Mouse (Mus musculus): ENCODE measurements at regions not wholly inside any gene's neighbourhood (a gene's known extent, or its start where the extent isn't known, plus 50 kb on each side); places are given as distances from the start of the nearest gene placed in this dataset.

- Histone ChIP-seq H3K4me3 (ENCODE audit: low read depth, low read length) (no peak overlapping the region), H3K27me3 (ENCODE audit: control insufficient read depth, insufficient read depth, low read depth, low read length) (no peaks in the 10 kb centered on the region), H3K4me2 (ENCODE audit: low read length) (no peak overlapping the region), H3K36me3 (ENCODE audit: control insufficient read depth, insufficient read depth, low read length) (no peaks in the 10 kb centered on the region), H3K4me1 (ENCODE audit: control insufficient read depth, insufficient read depth, low read length) (no peaks in the 10 kb centered on the region), H3K27ac (ENCODE audit: low read length) (no peak overlapping the region), H3K9ac (ENCODE audit: low read depth, low read length) (no peak overlapping the region), H3K9me3 (replicated peaks; ENCODE audit: control insufficient read depth, low read length, poor library complexity, severe bottlenecking) (no peaks in the 10 kb centered on the region)
- WGBS = 63% methylated on average over 6 of the region's 6 CpGs
- no peak for ATAC-seq
Measured at GRCm38 (mm10) chr12:5996672-5997071, 621.2 kb upstream of the Klhl29 start.

- no peak for ATAC-seq
Measured at GRCm38 (mm10) chr12:5983937-5984610, 608.6 kb upstream of the Klhl29 start.

DNA sequence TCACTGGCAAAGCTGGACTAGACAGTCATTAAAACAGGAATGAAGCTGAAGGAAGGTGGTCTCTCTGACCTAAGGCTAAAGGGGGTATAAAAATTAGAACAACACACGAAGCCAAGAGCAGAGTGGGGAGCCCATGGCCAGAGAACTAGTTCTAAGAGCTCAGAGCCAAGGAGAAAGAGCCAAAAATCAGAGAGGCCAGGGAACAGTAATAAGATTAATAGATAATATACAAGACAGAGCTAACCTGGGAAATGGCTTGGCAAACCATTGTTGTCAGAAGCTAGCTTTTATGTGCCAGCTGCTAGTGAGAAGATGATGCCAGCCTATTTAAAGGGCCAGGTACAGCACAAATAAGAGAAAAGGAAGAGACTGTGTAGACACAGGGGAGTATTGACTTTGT, 606.6 kb upstream of the Klhl29 start:
- no peak overlapping the region for H3K27ac ChIP-seq (ENCODE audit: low read length)
- no peaks in the 10 kb centered on the region for H3K27me3 ChIP-seq (ENCODE audit: control insufficient read depth, insufficient read depth, low read depth, low read length)
- no peak overlapping the region for H3K9ac ChIP-seq (ENCODE audit: low read depth, low read length)
- H3K4me2 ChIP-seq (ENCODE audit: low read length) = no peak overlapping the region
- peaks cover 11% of the 10 kb centered on the region for H3K4me1 ChIP-seq (ENCODE audit: control insufficient read depth, insufficient read depth, low read length)
- no peak for ATAC-seq
- no peaks in the 10 kb centered on the region for H3K9me3 ChIP-seq (replicated peaks; ENCODE audit: control insufficient read depth, low read length, poor library complexity, severe bottlenecking)
- H3K36me3 ChIP-seq (ENCODE audit: control insufficient read depth, insufficient read depth, low read length) = no peaks in the 10 kb centered on the region
- 63% methylated on average over 1 of the region's 1 CpGs for WGBS
- no peak overlapping the region for H3K4me3 ChIP-seq (ENCODE audit: low read depth, low read length)

More at GRCm38 (mm10) chr12:5983937-5984610, 608.6 kb upstream of the Klhl29 start:
- WGBS = 45% methylated on average over 13 of the region's 13 CpGs
- H3K4me3 ChIP-seq (ENCODE audit: low read depth, low read length) = no peak overlapping the region
- no peaks in the 10 kb centered on the region for H3K9me3 ChIP-seq (replicated peaks; ENCODE audit: control insufficient read depth, low read length, poor library complexity, severe bottlenecking)
- no peaks in the 10 kb centered on the region for H3K27me3 ChIP-seq (ENCODE audit: control insufficient read depth, insufficient read depth, low read depth, low read length)
- no peak overlapping the region for H3K27ac ChIP-seq (ENCODE audit: low read length)
- no peaks in the 10 kb centered on the region for H3K36me3 ChIP-seq (ENCODE audit: control insufficient read depth, insufficient read depth, low read length)
- H3K4me2 ChIP-seq (ENCODE audit: low read length) = peak overlapping the region; percentile 26; the same call in 1 of the 2 replicates
- no peak overlapping the region for H3K9ac ChIP-seq (ENCODE audit: low read depth, low read length)
- peaks cover 11% of the 10 kb centered on the region for H3K4me1 ChIP-seq (ENCODE audit: control insufficient read depth, insufficient read depth, low read length)

- 93% methylated on average over 4 of the region's 4 CpGs for WGBS
- Histone ChIP-seq H3K27ac (ENCODE audit: low read length) (no peak overlapping the region), H3K4me1 (ENCODE audit: control insufficient read depth, insufficient read depth, low read length) (no peaks in the 10 kb centered on the region), H3K9me3 (replicated peaks; ENCODE audit: control insufficient read depth, low read length, poor library complexity, severe bottlenecking) (no peaks in the 10 kb centered on the region), H3K4me3 (ENCODE audit: low read depth, low read length) (no peak overlapping the region), H3K27me3 (ENCODE audit: control insufficient read depth, insufficient read depth, low read depth, low read length) (no peaks in the 10 kb centered on the region), H3K36me3 (ENCODE audit: control insufficient read depth, insufficient read depth, low read length) (no peaks in the 10 kb centered on the region), H3K4me2 (ENCODE audit: low read length) (no peak overlapping the region), H3K9ac (ENCODE audit: low read depth, low read length) (no peak overlapping the region)
- no peak for ATAC-seq
Measured at GRCm38 (mm10) chr12:5975926-5976325, 600.4 kb upstream of the Klhl29 start.

- Histone ChIP-seq H3K36me3 (ENCODE audit: control insufficient read depth, insufficient read depth, low read length) (no peaks in the 10 kb centered on the region), H3K27me3 (ENCODE audit: control insufficient read depth, insufficient read depth, low read depth, low read length) (no peaks in the 10 kb centered on the region), H3K9me3 (replicated peaks; ENCODE audit: control insufficient read depth, low read length, poor library complexity, severe bottlenecking) (no peaks in the 10 kb centered on the region), H3K4me3 (ENCODE audit: low read depth, low read length) (no peak overlapping the region), H3K9ac (ENCODE audit: low read depth, low read length) (no peak overlapping the region), H3K4me2 (ENCODE audit: low read length) (no peak overlapping the region), H3K4me1 (ENCODE audit: control insufficient read depth, insufficient read depth, low read length) (no peaks in the 10 kb centered on the region), H3K27ac (ENCODE audit: low read length) (no peak overlapping the region)
- WGBS = 85% methylated on average over 4 of the region's 4 CpGs
- ATAC-seq = no peak
Measured at GRCm38 (mm10) chr12:5969556-5969955, 594.1 kb upstream of the Klhl29 start.

DNA sequence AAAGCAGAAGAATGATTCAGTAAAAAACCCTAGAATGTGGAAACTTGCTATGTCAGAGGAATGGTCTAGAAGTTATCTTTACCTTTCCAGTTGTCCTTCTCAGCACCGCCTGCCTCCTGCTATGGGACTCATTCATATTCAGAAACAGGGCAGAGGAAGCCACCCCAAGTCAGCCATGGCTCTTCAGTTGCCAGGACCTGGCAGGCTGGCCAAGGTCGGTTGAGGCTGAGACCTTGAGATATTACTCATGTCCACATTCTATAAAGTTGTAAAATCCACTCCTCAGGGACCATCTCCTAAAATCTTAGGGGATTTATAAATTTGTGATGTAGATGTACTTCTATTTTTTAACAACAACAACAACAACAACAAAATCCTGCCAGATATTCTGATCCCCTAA, 580.7 kb upstream of the Klhl29 start:
- H3K27me3 ChIP-seq (ENCODE audit: control insufficient read depth, insufficient read depth, low read depth, low read length) = no peaks in the 10 kb centered on the region
- 80% methylated on average over 2 of the region's 2 CpGs for WGBS
- no peak overlapping the region for H3K4me2 ChIP-seq (ENCODE audit: low read length)
- ATAC-seq = no peak
- no peak overlapping the region for H3K4me3 ChIP-seq (ENCODE audit: low read depth, low read length)
- H3K4me1 ChIP-seq (ENCODE audit: control insufficient read depth, insufficient read depth, low read length) = no peaks in the 10 kb centered on the region
- H3K9ac ChIP-seq (ENCODE audit: low read depth, low read length) = no peak overlapping the region
- H3K9me3 ChIP-seq (replicated peaks; ENCODE audit: control insufficient read depth, low read length, poor library complexity, severe bottlenecking) = no peaks in the 10 kb centered on the region
- no peak overlapping the region for H3K27ac ChIP-seq (ENCODE audit: low read length)
- no peaks in the 10 kb centered on the region for H3K36me3 ChIP-seq (ENCODE audit: control insufficient read depth, insufficient read depth, low read length)

- no peak overlapping the region for H3K4me2 ChIP-seq (ENCODE audit: low read length)
- no peak overlapping the region for H3K27ac ChIP-seq (ENCODE audit: low read length)
- H3K36me3 ChIP-seq (ENCODE audit: control insufficient read depth, insufficient read depth, low read length) = no peaks in the 10 kb centered on the region
- no peak overlapping the region for H3K4me3 ChIP-seq (ENCODE audit: low read depth, low read length)
- 51% methylated on average over 5 of the region's 5 CpGs for WGBS
- H3K27me3 ChIP-seq (ENCODE audit: control insufficient read depth, insufficient read depth, low read depth, low read length) = no peaks in the 10 kb centered on the region
- no peak for ATAC-seq
- no peaks in the 10 kb centered on the region for H3K9me3 ChIP-seq (replicated peaks; ENCODE audit: control insufficient read depth, low read length, poor library complexity, severe bottlenecking)
- no peaks in the 10 kb centered on the region for H3K4me1 ChIP-seq (ENCODE audit: control insufficient read depth, insufficient read depth, low read length)
- H3K9ac ChIP-seq (ENCODE audit: low read depth, low read length) = no peak overlapping the region
Measured at GRCm38 (mm10) chr12:5955564-5955963, 580.1 kb upstream of the Klhl29 start.

DNA sequence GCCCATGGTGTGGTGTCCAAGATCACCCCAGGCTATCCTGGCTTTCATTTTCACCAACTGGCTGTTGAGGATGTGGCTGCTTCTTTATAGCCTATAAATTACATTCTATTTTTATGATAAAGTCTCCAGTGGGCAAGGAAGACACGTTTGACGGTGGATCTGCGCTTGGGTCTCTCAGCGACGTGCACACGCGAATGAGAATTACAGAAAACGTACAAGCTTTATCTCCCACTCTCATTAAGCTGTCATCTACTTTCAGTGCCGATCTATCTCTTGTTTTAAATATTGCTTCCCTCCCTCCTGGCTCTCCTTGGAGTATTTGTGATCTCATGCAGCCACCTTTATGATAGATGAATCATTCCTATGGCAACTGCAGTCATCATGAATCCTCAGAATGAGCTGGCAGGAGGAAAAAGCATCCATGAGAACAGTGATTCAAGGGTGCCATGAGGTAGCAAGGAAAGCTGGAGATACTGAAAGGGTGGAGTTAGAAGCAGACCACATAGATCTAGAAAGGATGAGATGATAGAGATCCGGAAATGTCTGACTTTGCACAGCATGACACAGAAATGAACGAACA, 568.0 kb upstream of the Klhl29 start:
- no peak for ATAC-seq
- H3K4me2 ChIP-seq (ENCODE audit: low read length) = no peak overlapping the region
- no peaks in the 10 kb centered on the region for H3K27me3 ChIP-seq (ENCODE audit: control insufficient read depth, insufficient read depth, low read depth, low read length)
- H3K4me3 ChIP-seq (ENCODE audit: low read depth, low read length) = no peak overlapping the region
- whole genome bisulfite sequencing = 78% methylated on average over 11 of the region's 11 CpGs
- no peak overlapping the region for H3K27ac ChIP-seq (ENCODE audit: low read length)
- no peaks in the 10 kb centered on the region for H3K36me3 ChIP-seq (ENCODE audit: control insufficient read depth, insufficient read depth, low read length)
- H3K9ac ChIP-seq (ENCODE audit: low read depth, low read length) = no peak overlapping the region
- no peaks in the 10 kb centered on the region for H3K9me3 ChIP-seq (replicated peaks; ENCODE audit: control insufficient read depth, low read length, poor library complexity, severe bottlenecking)
- H3K4me1 ChIP-seq (ENCODE audit: control insufficient read depth, insufficient read depth, low read length) = peaks cover 2% of the 10 kb centered on the region; the same call in 1 of the 2 replicates

DNA sequence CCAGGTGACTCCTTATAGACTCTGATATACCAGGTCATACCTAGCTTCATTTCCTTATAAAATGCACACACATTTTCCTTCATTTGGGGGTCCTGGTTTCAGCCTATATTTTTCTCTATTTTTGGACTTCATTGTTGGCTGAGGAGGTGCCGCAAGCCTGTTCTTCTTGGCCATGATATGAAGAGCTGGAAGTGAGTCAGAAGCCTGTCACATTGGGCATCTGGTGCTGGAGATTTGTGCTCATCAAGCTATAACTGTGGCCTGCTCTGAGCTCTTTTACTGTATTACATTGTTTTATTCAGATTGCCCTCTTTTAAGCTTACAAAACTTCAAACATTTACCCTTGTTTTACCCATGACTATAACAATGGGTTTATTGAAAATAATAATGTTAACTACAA, 545.8 kb upstream of the Klhl29 start:
- Histone ChIP-seq H3K27me3 (ENCODE audit: control insufficient read depth, insufficient read depth, low read depth, low read length) (no peaks in the 10 kb centered on the region), H3K4me3 (ENCODE audit: low read depth, low read length) (no peak overlapping the region), H3K27ac (ENCODE audit: low read length) (no peak overlapping the region), H3K9ac (ENCODE audit: low read depth, low read length) (no peak overlapping the region), H3K36me3 (ENCODE audit: control insufficient read depth, insufficient read depth, low read length) (no peaks in the 10 kb centered on the region), H3K4me2 (ENCODE audit: low read length) (no peak overlapping the region), H3K4me1 (ENCODE audit: control insufficient read depth, insufficient read depth, low read length) (no peaks in the 10 kb centered on the region), H3K9me3 (replicated peaks; ENCODE audit: control insufficient read depth, low read length, poor library complexity, severe bottlenecking) (no peaks in the 10 kb centered on the region)
- no peak for ATAC-seq
- WGBS = 95% methylated on average over 1 of the region's 1 CpGs
